Mouse (Mus musculus) monocyte, adult 5-6 weeks (primary cell): ENCODE data around the gene Il31. TPM values are rescaled to one million over a fixed set of nuclear protein-coding genes. Genes with fewer than 3 reads are reported as not detected.

Experiments used
- total RNA-seq: library from RNA; stranded (forward); fragments of 200-1000, 200-491, 200-594 nt; gene quantifications from 3 replicates; pipeline ENCODE4 v1.2.3, GENCODE M21; 2017

Gene Il31
- total RNA-seq, 1 experiment from 2014 or later: not detected

Other genes with a start within 250 kb of the Il31 start
- 0.78 TPM in 1 of 3 replicates, not detected in the others for gene Wdr66, start 237.4 kb downstream of the Il31 start, total RNA-seq
- 1.3 to 5.0 TPM (median 2.7 TPM) in 3 replicates for gene Bcl7a, start 145.7 kb downstream of the Il31 start, total RNA-seq
- 17.5 to 37.6 TPM (median 22.9 TPM) in 3 replicates for gene Mlxip, start 94.7 kb downstream of the Il31 start, total RNA-seq
- gene Lrrc43, start 184 bp downstream of the Il31 start, total RNA-seq: 0.95 TPM in 1 of 3 replicates, not detected in the others
- gene B3gnt4, start 21.0 kb upstream of the Il31 start, total RNA-seq: 0.53 TPM in 1 of 3 replicates, not detected in the others
- 50.6 to 65.7 TPM (median 53.4 TPM) in 3 replicates for gene Diablo, start 34.7 kb upstream of the Il31 start, total RNA-seq
- gene Gm49027, start 36.0 kb upstream of the Il31 start, total RNA-seq: 5.7 TPM in 1 of 3 replicates, not detected in the others
- gene Vps33a, start 83.5 kb upstream of the Il31 start, total RNA-seq: 21.2 to 31.5 TPM (median 21.2 TPM) in 3 replicates
- gene Clip1, start 195.1 kb upstream of the Il31 start, total RNA-seq: 187 to 211 TPM (median 206 TPM) in 3 replicates
- gene Zcchc8, start 231.6 kb upstream of the Il31 start, total RNA-seq: 85.0 to 187 TPM (median 163 TPM) in 3 replicates